Mouse (Mus musculus): ENCODE data around the gene Nav3. TPM values are rescaled to one million over a fixed set of nuclear protein-coding genes. Genes with fewer than 3 reads are reported as not detected.
"Not testable (repeated sequence)": the region's sequence is repeated elsewhere in the genome, so short reads cannot be mapped to it uniquely, and the experiment has no call there.

The Nav3 gene
- total RNA-seq, 2 experiments from 2014 or later: 132 to 151 TPM

- intact Hi-C loops (cut with DNase I): no loop called here
Observed at GRCm38 (mm10) chr10:110386476-110387197, 69.4 kb downstream of the Nav3 start.

DNA sequence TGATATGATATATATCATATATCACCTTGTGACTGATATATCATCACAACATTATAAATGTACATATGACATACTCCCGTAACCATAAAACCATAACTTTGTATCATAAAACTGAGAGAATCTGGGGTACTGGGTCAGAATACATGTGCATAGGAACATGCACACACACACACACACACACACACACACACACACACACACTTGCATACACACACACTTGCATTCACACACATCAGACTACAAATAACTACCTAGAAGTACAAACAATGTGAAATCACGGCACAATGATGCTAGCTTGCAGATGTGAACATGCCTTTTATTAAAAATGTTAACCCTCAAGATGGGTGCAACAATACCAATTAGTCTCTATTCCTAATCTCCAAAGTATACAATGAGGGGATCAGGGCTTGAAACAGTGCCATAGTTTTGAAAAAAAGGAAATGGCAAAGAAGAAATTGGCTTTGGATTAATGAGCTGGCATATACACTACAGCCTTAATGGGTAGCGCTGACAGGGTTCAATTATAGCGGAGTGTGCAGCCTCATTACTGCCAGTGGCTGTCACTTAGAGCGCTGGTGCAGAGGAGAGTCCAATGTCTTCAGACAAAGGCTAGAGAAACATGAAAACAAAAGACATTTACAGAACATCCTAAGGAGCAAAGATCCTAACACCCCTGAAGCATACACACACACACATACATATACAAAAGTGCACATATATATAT lies 72.3 kb downstream of the Nav3 start:
- DNase-seq (ENCODE audit: low spot score in 2 of 2); intact Hi-C loops (cut with DNase I): not testable (repeated sequence)

More at GRCm38 (mm10) chr10:110386476-110387197, 69.4 kb downstream of the Nav3 start:
- no peak for DNase-seq (ENCODE audit: low spot score in 2 of 2)

GRCm38 (mm10) chr10:110380792-110381191 lies 75.2 kb downstream of the Nav3 start:
- DNase-seq (ENCODE audit: low spot score in 2 of 2): no peak
- intact Hi-C loops (cut with DNase I): no loop called here

DNA sequence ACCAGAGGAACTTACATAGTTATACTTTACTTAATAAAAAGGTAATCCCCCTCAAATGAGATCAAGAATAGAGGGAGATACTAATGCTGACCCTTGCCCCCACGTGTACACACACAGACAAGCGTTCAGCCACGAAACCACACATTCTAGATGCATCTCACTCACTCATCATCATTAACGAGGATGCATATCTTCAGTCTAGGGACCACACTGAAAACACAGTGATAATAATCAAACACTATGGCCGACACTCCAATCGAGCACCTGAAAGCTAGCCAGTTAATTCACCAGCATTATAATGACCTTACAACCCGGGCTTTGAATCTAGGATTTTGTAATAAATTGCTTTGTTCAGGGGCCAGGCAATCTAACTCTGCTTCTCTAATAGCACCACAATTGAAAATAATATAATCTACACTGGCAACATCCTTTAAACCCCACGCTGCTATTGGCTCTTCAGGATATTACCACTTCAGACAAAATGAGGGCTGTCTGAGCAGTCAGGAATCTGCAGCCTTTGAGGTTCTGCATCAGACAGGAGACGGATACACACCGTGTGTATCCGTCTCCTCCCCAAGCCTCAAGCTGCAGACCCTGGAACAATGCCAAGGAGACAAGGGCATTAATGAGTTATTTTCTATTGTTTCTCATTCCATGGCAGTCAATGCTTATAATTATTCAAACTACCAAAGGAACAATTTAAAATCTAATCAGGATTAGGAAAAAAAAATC lies 83.1 kb downstream of the Nav3 start:
- no peak for DNase-seq (ENCODE audit: low spot score in 2 of 2)
- intact Hi-C loops (cut with DNase I): no loop called here

DNA sequence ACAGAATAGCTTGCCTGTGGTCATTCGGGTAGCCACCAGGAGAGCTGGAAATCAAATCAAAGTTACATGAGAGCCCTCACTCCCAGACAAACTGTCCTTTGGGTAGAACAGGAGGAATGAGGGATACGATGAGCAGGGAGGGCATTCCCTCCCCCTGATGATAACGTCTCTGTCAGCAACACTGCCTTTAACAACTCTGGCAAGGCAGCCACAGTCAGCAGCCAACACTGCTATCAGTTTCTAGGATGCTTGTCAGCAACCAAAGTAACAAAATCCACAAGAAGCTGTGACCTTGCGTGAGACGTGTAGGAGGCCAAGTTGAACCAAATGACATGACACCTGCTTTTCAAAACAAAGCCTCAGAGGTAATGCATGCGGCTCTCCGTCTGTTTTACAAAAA lies 103.9 kb downstream of the Nav3 start:
- intact Hi-C loops (cut with DNase I): no loop called here
- DNase-seq (ENCODE audit: low spot score in 2 of 2): no peak

DNA sequence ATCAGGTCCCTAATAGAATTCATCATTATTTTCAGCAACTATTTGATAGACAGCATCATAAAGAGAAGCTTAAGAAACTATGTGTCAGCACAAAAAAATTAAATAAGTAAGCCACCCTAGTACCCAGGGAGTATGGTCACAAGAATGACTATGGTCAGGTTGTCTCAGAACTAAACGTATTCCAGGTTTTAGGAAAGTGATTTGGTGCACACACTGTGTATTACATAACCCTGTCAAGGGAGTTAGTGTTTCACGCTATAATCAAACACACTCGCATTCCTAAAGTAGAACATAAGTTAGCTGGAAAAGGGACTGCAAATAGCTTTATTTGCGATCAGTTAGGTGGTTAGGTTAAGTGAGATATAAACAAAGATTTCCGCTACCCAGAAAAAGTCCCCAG lies 126.0 kb downstream of the Nav3 start:
- intact Hi-C loops (cut with DNase I): no loop called here
- no peak for DNase-seq (ENCODE audit: low spot score in 2 of 2)

GRCm38 (mm10) chr10:110329629-110330028 lies 126.4 kb downstream of the Nav3 start:
- no peak for DNase-seq (ENCODE audit: low spot score in 2 of 2)
- intact Hi-C loops (cut with DNase I): no loop called here

- DNase-seq (ENCODE audit: low spot score in 2 of 2): no peak
- intact Hi-C loops (cut with DNase I): no loop called here
Observed at GRCm38 (mm10) chr10:110322082-110322632, 133.8 kb downstream of the Nav3 start.

GRCm38 (mm10) chr10:110317275-110317674 lies 138.7 kb downstream of the Nav3 start:
- no peak for DNase-seq (ENCODE audit: low spot score in 2 of 2)

GRCm38 (mm10) chr10:110314525-110314924 lies 141.5 kb downstream of the Nav3 start:
- no peak for DNase-seq (ENCODE audit: low spot score in 2 of 2)
- intact Hi-C loops (cut with DNase I): no loop called here

More at GRCm38 (mm10) chr10:110317275-110317674, 138.7 kb downstream of the Nav3 start:
- intact Hi-C loops (cut with DNase I): no loop called here

GRCm38 (mm10) chr10:110313959-110314358 lies 142.0 kb downstream of the Nav3 start:
- no peak for DNase-seq (ENCODE audit: low spot score in 2 of 2)
- intact Hi-C loops (cut with DNase I): no loop called here

DNA sequence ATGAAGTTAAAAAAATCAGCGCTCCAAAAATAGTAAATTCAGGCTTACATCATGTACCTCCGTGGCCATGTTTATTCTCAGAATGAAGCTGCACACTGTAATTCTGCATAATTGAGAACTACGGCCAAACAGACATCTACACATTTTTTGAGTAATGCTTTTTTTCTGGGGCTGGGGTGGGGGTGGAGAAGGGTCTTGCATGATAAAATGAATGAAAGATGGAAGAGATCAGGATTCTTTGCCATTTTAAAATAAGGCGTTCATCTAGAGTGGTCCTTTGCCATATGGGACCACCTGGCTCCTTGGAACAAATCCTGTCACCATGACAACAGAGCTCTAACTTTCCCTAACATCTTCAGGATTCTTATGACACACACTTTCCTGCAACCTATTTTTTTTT lies 146.5 kb downstream of the Nav3 start:
- intact Hi-C loops (cut with DNase I): no loop called here
- DNase-seq (ENCODE audit: low spot score in 2 of 2): peak; percentile 18 to 31

GRCm38 (mm10) chr10:110305609-110306008 lies 150.4 kb downstream of the Nav3 start:
- no peak for DNase-seq (ENCODE audit: low spot score in 2 of 2)
- intact Hi-C loops (cut with DNase I): no loop called here

GRCm38 (mm10) chr10:110290016-110290623 lies 165.9 kb downstream of the Nav3 start:
- intact Hi-C loops (cut with DNase I): no loop called here
- no peak for DNase-seq (ENCODE audit: low spot score in 2 of 2)

DNA sequence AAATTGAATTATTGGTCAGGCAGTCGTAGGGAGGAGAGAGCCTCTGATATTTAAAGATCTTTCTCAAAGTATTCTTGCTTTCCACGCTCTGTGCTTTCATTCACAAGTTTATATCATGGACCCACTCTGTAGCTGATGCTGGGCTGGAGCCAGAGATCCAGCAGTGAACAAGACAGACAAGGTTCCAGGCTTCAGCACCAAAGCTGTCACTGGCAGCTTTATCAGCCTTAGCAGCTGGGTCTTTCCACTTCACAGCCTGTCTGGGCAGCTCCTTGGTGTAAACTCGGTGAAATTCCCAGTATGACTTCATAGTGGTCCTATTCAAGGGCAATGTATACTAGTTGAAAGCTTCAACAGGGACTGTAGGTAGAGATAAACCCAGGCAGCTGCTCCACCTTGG lies 172.1 kb downstream of the Nav3 start:
- DNase-seq (ENCODE audit: low spot score in 2 of 2): no peak
- intact Hi-C loops (cut with DNase I): no loop called here

- DNase-seq (ENCODE audit: low spot score in 2 of 2): no peak
- intact Hi-C loops (cut with DNase I): no loop called here
Observed at GRCm38 (mm10) chr10:110272818-110273217, 183.2 kb downstream of the Nav3 start.

GRCm38 (mm10) chr10:110270561-110270960 lies 185.4 kb downstream of the Nav3 start:
- DNase-seq (ENCODE audit: low spot score in 2 of 2): no peak
- intact Hi-C loops (cut with DNase I): no loop called here

DNA sequence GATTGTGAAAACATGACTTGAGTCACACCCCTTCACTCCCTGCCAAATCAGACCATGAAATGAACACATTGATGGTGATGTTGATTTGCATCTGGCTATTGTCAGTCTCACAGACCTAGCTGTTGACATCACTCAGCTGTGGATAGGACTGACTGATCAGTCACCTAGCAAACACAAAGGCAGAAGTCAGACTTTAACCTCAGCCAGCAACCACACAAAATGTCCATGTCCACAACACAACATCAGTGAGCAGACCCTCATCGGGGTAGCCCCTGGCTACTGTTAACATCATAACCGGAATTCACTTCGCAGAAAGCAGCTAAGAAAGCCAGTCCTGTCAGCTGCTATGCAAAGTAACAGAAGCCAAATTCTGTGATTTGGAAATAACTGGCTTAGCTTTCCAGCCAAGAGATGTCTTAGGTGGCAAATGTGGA lies 213.9 kb downstream of the Nav3 start:
- intact Hi-C loops (cut with DNase I): no loop called here
- DNase-seq (ENCODE audit: low spot score in 2 of 2): no peak

GRCm38 (mm10) chr10:110240667-110241066 lies 215.3 kb downstream of the Nav3 start:
- intact Hi-C loops (cut with DNase I): no loop called here
- DNase-seq (ENCODE audit: low spot score in 2 of 2): no peak

Data from left cerebral cortex, postnatal 36 days (tissue).